Mouse (Mus musculus) urinary bladder, adult 2 months (tissue): ENCODE data around the gene Col18a1. TPM values are rescaled to one million over a fixed set of nuclear protein-coding genes. Genes with fewer than 3 reads are reported as not detected.

Source experiments
- DNase-seq: peaks from one replicate; pipeline ENCODE4 v3.0.0; 2022; ENCODE audit warnings: low spot score
- polyA plus RNA-seq: library from polyadenylated mRNA; depleted of rRNA; stranded (reverse); fragments of >200 nt; gene quantifications from 2 replicates; pipeline ENCODE4 v1.2.3, GENCODE M21; 2012

Gene Col18a1
- polyA plus RNA-seq, 1 experiment = 51.8 TPM

- no peak for DNase-seq
Observed at GRCm38 (mm10) chr10:77110010-77110409, 56.3 kb downstream of the Col18a1 start.

GRCm38 (mm10) chr10:77108106-77108505, 58.2 kb downstream of the Col18a1 start:
- DNase-seq = no peak

DNA sequence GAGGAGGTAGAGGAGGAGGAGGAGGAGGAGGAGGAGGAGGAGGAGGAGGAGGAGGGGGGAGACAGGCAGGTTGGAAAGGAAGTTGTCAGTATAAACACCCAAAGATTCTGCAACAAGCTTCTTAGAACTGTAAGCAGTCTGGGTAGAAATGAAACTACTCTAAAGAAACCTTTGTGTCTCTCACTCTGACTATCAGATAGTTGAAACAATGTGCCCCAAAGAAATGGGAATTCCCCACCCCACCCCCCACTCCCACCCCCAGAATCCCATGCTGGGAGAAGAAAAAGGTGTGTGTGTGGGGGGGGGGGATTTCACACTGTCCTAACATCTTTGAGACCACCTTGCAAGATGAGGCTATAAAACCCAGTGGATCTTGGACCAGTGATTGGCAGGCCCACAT, 62.0 kb downstream of the Col18a1 start:
- DNase-seq = no peak

DNA sequence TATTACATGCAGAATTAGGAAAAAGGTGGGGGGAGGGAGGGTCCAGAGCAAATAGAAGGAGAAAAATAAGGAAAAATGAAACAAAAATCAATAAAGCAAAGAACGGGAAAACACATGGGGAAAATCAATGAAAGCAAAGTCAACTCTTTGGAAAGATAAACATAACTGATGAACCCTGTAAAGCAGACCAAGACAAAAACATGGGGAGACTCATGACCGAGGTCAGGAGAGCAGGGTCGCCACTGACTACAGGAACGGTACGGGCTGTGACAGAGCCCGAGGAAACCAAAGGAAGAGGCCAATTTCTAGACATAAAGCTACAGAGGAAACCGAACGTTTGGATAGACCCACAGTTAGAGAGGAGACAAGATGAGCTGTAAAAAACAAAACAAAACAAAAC, 62.7 kb downstream of the Col18a1 start:
- DNase-seq = no peak

DNA sequence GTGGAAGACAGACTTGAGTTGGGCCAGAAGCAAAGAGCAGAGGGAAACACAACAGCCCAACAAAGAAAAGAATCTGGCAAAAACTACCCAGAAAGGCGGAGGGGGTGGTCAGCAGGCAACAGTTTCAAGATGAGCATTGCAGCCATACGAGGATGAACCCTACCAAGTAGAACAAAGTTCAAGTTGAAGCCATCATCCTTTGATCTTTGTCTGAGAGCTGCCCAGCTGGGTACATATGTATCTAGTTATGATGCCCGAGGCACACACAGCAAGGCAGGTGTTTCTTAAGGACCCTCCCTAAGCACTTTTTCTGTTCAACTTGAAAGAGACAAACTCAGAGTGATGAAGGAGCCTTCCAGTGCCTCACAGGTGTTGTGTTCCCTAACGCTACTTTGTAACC, 66.6 kb downstream of the Col18a1 start:
- DNase-seq = no peak

DNA sequence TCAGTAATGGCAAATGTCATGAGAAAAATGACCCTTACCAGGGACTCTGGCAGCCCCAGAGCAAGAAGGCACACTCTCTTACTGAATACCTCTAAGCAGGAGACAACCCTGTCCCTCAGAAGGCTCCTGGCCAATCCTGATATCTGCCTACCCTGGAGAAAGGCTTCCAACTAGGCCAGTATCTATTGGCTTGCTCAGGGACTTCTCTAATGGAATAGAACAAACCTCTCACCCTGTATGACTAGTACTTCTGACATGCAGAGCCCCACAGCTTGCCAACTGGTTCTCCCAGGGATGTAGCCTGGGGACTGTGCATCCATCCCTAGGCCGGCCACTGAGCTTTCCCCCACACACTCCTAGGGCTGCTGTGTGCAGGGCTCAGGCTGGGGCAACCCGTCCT, 67.7 kb downstream of the Col18a1 start:
- no peak for DNase-seq

DNA sequence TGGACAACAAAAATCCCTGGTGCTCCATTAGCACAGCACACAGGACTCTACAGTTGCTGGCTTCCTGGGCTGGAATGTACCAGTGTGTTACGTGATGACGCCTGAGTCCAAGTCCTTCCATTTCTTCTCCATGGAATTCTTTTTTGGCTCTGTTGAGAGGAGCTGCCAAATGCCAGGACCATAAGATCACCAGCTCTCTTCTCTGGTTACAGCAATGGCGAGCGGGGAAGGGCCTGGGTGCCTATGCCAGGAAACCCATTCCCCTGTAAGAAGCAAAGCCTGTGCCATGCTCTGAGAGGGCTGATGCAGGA, 68.5 kb downstream of the Col18a1 start:
- no peak for DNase-seq

DNA sequence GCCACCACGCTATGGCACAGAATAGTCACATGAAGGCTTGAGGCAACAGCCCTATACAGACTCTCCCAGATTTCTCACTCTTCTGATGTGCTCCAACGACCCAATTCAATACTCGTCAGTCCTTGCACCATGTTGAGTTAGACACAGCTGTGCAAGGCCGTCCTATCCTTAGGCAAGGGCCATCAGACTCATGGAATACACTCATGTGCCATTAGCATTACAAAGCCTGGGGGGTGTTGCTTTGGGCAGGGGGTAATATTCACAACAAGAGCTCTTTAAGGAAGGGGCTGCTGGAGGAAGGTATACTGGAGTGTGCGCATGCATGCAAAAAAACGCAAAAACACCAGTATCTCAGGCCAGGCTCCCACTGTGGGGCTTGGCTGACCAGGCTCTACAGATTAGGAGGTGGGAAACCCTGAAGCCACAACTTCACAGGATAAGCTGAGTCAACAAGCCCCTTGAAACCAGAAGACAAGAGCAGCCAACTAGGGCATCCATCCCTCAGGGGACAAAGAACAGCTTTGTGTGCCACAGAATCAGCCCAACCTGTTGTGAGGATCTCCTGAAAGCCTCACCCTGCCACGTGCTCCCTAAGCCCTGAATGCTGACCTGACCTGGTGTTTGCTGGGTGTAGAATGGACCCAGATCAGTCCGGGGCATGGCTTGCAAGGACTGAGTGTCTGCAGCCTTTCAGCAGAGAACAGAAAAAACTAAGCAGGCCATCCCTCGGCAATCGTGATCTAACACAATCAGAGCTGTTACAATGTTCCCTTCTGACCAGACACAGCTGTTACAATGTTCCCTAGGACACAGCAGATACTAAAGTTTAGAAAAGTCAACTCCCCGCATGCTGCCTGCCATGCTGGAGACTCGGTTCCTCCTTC, 69.1 kb downstream of the Col18a1 start:
- no peak for DNase-seq

DNA sequence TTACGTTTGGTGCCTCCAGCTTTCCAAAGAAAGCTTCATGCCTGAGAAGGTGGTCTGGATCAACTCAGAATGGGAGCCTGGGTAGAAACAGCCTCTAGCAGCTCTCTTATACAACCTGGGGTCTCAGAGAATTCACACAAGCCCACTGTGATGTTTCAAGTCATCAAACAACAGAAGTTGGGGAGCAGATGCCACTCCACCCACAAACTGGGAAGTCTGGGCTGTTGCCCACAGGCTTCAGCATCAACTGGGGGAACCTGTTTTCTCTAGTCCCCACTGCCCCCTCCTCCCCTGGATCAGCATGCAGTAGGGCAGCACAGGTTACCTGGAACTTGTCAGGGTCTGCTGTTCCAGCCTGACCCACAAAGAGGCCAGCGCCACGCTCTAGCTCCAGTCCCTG, 70.7 kb downstream of the Col18a1 start:
- DNase-seq = no peak

DNA sequence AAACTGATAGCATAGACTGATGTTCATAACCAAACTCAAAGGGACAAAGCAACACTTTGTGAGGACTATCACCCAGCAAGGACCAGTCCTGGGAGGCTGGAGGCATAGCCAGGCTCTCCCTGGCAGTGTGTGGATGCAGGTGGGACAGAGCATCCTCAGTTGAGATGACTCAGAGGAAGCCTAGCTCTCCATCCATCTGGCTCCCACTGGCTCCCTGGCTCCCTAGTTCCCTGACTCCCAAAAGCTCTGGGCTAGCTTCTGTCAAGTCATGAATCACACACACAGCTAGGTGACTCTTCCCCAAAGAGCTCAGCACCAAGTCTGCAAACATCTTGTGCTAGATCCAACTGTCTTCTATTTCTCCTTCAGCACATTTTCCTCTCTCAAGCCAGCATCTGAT, 72.5 kb downstream of the Col18a1 start:
- no peak for DNase-seq

- DNase-seq = no peak
Observed at GRCm38 (mm10) chr10:77091538-77092097, 74.7 kb downstream of the Col18a1 start.

- DNase-seq = no peak
Observed at GRCm38 (mm10) chr10:77090063-77090462, 76.3 kb downstream of the Col18a1 start.

- no peak for DNase-seq
Observed at GRCm38 (mm10) chr10:77089336-77089735, 77.0 kb downstream of the Col18a1 start.

GRCm38 (mm10) chr10:77084568-77084967, 81.8 kb downstream of the Col18a1 start:
- no peak for DNase-seq

DNA sequence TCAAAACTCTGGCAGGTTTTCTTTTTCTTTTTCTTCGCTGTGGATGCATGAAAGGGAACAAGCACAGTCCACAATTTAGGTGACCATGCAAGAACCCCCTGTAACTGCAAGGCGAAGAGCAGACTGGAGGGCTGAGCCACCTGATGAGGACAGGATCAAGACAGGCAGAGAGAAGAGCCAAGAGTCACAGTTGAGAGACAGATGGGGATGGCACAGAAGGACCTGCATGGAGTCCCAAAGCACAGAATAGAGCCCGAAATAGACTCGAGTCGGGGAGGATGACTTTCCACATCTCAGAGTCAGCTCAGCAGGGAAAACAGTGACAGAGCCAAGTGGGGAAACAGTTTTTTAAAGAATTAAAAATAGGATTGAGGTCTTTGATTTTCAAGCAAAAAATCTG, 83.4 kb downstream of the Col18a1 start:
- DNase-seq = no peak

GRCm38 (mm10) chr10:77082453-77082852, 83.9 kb downstream of the Col18a1 start:
- peak; percentile 56 for DNase-seq

- DNase-seq = no peak
Observed at GRCm38 (mm10) chr10:77078961-77079360, 87.4 kb downstream of the Col18a1 start.

DNA sequence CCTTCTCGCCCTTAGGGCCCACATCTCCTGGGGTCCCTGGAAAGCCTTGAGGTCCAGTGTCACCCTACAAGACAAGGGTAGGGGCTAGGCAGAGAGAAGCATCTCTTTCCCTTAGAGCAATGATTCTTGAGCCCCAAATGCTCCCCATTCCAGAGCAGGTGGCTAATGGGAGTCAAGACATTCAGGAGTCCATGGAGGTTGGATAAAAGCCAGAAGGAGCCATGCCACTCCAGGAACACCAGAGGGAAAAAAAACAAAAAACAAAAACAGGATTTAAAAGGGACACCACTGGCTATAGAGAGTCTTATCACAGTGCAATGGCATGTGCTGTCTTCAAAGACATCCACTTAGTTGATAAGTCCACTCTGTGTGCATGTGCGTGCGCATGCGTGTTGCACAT, 87.9 kb downstream of the Col18a1 start:
- no peak for DNase-seq

DNA sequence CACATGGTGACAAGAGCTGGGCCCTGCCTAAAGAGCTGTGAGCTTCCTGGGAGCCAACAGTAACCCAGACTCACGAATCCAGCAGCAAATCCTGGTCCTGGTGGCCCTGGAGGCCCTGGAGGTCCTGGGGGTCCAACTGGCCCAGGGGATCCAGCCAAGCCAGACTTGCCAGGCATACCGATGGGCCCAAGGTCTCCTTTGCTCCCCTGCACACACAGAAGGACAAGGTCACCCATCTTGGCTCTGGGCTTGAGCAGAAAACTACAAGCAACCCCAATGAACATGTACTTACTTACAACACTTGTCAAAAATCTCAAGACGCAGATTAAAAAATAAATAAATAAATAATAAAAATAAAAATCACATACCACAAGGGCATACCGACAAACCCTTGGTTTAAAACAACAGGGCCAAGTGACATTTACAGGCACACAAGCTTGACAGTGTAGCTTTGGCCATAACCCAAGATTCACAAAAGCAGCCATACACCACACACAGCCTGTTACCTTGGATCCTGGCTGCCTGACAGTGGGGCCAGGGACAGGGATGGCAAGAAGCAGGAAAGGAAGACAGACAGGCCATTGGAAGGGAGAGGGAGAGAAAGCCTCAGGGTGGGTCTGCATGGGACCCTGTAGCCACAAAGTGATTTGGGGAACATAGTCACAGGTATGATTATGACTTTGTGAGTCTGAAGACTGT, 91.9 kb downstream of the Col18a1 start:
- DNase-seq = no peak

DNA sequence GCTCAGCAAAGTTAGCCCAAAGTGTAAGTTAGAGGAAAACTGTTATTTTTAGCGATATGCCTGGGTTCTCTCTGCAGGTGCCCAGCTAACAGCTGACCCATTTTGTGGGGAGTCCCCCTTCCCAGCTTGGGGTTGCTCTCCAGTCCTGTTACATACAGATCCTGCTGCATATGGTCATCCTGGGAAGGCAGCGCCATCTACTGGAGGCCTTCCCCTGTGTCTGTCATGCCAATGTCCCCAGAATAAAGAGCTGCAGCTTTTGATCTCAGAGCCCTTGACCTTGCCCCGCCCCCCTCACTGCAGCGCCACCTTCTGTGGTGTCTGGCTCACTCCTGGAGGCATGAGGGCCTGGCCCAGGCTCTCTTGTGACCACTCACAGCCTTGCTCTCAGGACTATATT, 96.3 kb downstream of the Col18a1 start:
- no peak for DNase-seq

DNA sequence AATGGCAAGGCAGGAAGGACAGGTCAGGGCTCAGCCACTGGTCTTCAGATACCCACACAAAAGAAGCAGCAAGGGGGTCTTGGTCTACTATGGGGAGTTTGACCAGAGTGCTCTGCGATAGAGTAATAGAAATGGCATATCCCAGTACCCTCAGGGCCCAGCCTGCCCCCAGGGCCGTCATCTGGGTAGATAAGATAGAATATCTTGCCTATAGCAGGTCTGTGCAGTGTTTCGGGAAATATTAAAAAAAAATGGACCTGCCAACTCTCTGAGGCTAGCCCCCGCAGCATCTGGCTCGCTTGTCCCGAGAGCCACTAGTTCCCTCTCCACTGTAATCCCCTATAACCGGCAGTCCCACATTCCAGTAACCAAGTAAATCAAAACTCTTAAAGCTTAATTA, 97.9 kb downstream of the Col18a1 start:
- DNase-seq = no peak

DNA sequence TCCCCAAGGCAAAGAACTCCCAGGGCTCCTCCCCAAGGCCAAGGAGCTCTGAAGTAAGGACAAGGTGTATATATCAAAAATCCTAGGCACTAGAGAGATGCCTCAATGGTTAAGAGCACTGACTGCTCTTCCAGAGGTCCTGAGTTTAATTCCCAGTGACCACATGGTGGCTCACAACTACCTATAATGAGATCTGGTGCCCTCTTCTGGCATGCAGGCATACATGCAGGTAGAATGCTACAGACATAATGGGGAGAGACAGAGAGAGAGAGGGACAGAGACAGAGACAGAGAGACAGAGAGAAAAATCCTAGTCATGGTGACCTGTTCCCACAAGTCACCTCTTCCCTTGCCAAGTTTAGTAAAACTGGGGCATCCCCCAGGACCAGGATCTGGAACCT, 101.7 kb downstream of the Col18a1 start:
- no peak for DNase-seq

DNA sequence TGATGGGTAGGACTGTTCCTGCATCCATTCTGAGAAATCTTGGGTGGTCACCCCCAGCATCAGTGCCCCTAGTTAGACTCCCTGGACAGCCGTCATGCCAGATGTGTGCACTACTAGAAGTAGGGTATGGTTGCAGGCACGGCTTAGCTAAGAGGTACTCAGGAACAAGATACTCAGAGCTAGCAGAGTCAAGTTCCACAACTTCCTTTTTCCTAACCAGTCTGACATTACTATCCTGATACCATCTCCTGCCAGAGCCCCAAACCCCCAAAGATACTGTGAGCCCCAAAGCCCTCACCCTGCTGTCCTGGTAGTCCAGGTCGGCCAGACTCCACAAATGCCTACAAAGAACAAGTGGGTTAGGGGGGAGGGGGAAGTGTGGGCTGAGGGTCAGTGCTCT, 102.1 kb downstream of the Col18a1 start:
- DNase-seq = no peak
